Mouse (Mus musculus) thymus, postnatal 4 days (tissue): ENCODE data around the gene Aox1.
A peak's percentile ranks its signal among the peaks of the same experiment; 100 is the strongest.

Experiments
- DNase-seq: peaks from one replicate; pipeline ENCODE4 v3.0.0; 2021

Gene Aox1

GRCm38 (mm10) chr1:58065606-58066005, 35.9 kb downstream of the Aox1 start:
- DNase-seq: no peak

GRCm38 (mm10) chr1:58069181-58069580, 39.5 kb downstream of the Aox1 start:
- no peak for DNase-seq

- DNase-seq: no peak
These were observed 40.4 kb downstream of the Aox1 start for GRCm38 (mm10) chr1:58070091-58070490.

- no peak for DNase-seq
These were observed 41.3 kb downstream of the Aox1 start for GRCm38 (mm10) chr1:58071006-58071405.

GRCm38 (mm10) chr1:58071509-58071908, 41.8 kb downstream of the Aox1 start:
- DNase-seq: no peak

GRCm38 (mm10) chr1:58072416-58072815, 42.7 kb downstream of the Aox1 start:
- DNase-seq: no peak

- DNase-seq: peak; percentile 23
These were observed 43.4 kb downstream of the Aox1 start for GRCm38 (mm10) chr1:58072991-58073730.

- no peak for DNase-seq
These were observed 44.5 kb downstream of the Aox1 start for GRCm38 (mm10) chr1:58074266-58074665.

- DNase-seq: no peak
These were observed 48.2 kb downstream of the Aox1 start for GRCm38 (mm10) chr1:58077882-58078281.

GRCm38 (mm10) chr1:58078390-58078789, 48.7 kb downstream of the Aox1 start:
- no peak for DNase-seq

- peak; percentile 30 for DNase-seq
These were observed 50.0 kb downstream of the Aox1 start for GRCm38 (mm10) chr1:58079689-58080088.

GRCm38 (mm10) chr1:58080446-58080845, 50.7 kb downstream of the Aox1 start:
- DNase-seq: no peak

GRCm38 (mm10) chr1:58081356-58081755, 51.6 kb downstream of the Aox1 start:
- DNase-seq: no peak

- DNase-seq: no peak
These were observed 59.6 kb downstream of the Aox1 start for GRCm38 (mm10) chr1:58089316-58089715.

- no peak for DNase-seq
These were observed 60.5 kb downstream of the Aox1 start for GRCm38 (mm10) chr1:58090191-58090590.

- no peak for DNase-seq
These were observed 61.5 kb downstream of the Aox1 start for GRCm38 (mm10) chr1:58091213-58091612.

- no peak for DNase-seq
These were observed 62.3 kb downstream of the Aox1 start for GRCm38 (mm10) chr1:58091992-58092560.

- DNase-seq: no peak
These were observed 67.6 kb downstream of the Aox1 start for GRCm38 (mm10) chr1:58097338-58097737.

GRCm38 (mm10) chr1:58099119-58099518, 69.4 kb downstream of the Aox1 start:
- no peak for DNase-seq

- DNase-seq: no peak
These were observed 71.9 kb downstream of the Aox1 start for GRCm38 (mm10) chr1:58101531-58102146.

GRCm38 (mm10) chr1:58102494-58102893, 72.8 kb downstream of the Aox1 start:
- no peak for DNase-seq

GRCm38 (mm10) chr1:58105685-58106084, 76.0 kb downstream of the Aox1 start:
- DNase-seq: no peak

- no peak for DNase-seq
These were observed 77.3 kb downstream of the Aox1 start for GRCm38 (mm10) chr1:58107066-58107465.

- DNase-seq: no peak
These were observed 80.5 kb downstream of the Aox1 start for GRCm38 (mm10) chr1:58110241-58110640.
